Mouse (Mus musculus) natural killer cell, adult 2 months (primary cell): ENCODE measurements at regions not wholly inside any gene's neighbourhood (a gene's known extent, or its start where the extent isn't known, plus 50 kb on each side); places are given as distances from the start of the nearest gene placed in this dataset.

Experiments
- DNase-seq, 2 experiments: peaks; one replicate each; pipeline ENCODE4 v3.0.0; 2022; ENCODE audit warnings: low spot score in 2 of 2

GRCm38 (mm10) chr12:38928786-38929351 is 149.7 kb downstream of the Etv1 start:
- DNase-seq = peak; percentile 46 to 47

GRCm38 (mm10) chr12:38929644-38930043 is 150.5 kb downstream of the Etv1 start:
- no peak for DNase-seq

GRCm38 (mm10) chr12:38931769-38932168 is 152.6 kb downstream of the Etv1 start:
- DNase-seq = no peak

- no peak for DNase-seq
These were observed 180.4 kb downstream of the Etv1 start for GRCm38 (mm10) chr12:38959605-38960004.

- DNase-seq = no peak
These were observed 183.1 kb downstream of the Etv1 start for GRCm38 (mm10) chr12:38962302-38962701.

- no peak for DNase-seq
These were observed 191.2 kb downstream of the Etv1 start for GRCm38 (mm10) chr12:38970347-38970746.

- DNase-seq = no peak
These were observed 193.0 kb downstream of the Etv1 start for GRCm38 (mm10) chr12:38972205-38972604.

GRCm38 (mm10) chr12:38975508-38975907 is 196.3 kb downstream of the Etv1 start:
- no peak for DNase-seq

- DNase-seq = no peak
These were observed 203.2 kb downstream of the Etv1 start for GRCm38 (mm10) chr12:38982423-38982822.

- no peak for DNase-seq
These were observed 206.7 kb downstream of the Etv1 start for GRCm38 (mm10) chr12:38985909-38986308.

- no peak for DNase-seq
These were observed 207.2 kb downstream of the Etv1 start for GRCm38 (mm10) chr12:38986346-38986745.

GRCm38 (mm10) chr12:38987277-38987676 is 208.1 kb downstream of the Etv1 start:
- DNase-seq = no peak

GRCm38 (mm10) chr12:38987819-38988218 is 208.6 kb downstream of the Etv1 start:
- no peak for DNase-seq

GRCm38 (mm10) chr12:39027179-39027578 is 248.0 kb downstream of the Etv1 start:
- no peak for DNase-seq

- DNase-seq = no peak
These were observed 248.8 kb downstream of the Etv1 start for GRCm38 (mm10) chr12:39027948-39028347.

- no peak for DNase-seq
These were observed 254.8 kb downstream of the Etv1 start for GRCm38 (mm10) chr12:39033982-39034381.

GRCm38 (mm10) chr12:39036466-39037037 is 257.4 kb downstream of the Etv1 start:
- DNase-seq = no peak

GRCm38 (mm10) chr12:39038077-39038476 is 258.9 kb downstream of the Etv1 start:
- no peak for DNase-seq

GRCm38 (mm10) chr12:39038656-39039055 is 259.5 kb downstream of the Etv1 start:
- DNase-seq = no peak

- no peak for DNase-seq
These were observed 267.9 kb downstream of the Etv1 start for GRCm38 (mm10) chr12:39047126-39047525.

GRCm38 (mm10) chr12:39048441-39048840 is 269.3 kb downstream of the Etv1 start:
- no peak for DNase-seq

- DNase-seq = no peak
These were observed 269.8 kb downstream of the Etv1 start for GRCm38 (mm10) chr12:39048958-39049357.

- no peak for DNase-seq
These were observed 291.3 kb downstream of the Etv1 start for GRCm38 (mm10) chr12:39070331-39071045.
